In genomic region chr11:39588641-39589385, GRCm38 (mm10) we compare ENCODE assay signal across 8 mouse cellular contexts.
DNase-seq lines count a peak whose midpoint lies in the region; ATAC-seq and TF ChIP-seq lines count a peak whose summit lies in the region.

No protein-coding gene starts in this region.

- H3K36me3 ChIP-seq in C2C12 (ENCODE audit: control insufficient read depth, insufficient read depth) = no peaks in the 10 kb centered on the region
- H3K36me3 ChIP-seq in embryonic facial prominence, embryonic 13.5 days = no peaks in the 10 kb centered on the region
- no peaks in the 10 kb centered on the region for H3K36me3 ChIP-seq in lung, embryonic 16.5 days (ENCODE audit: control insufficient read depth, insufficient read depth, low read length)

- no peak overlapping the region for H3K27ac ChIP-seq in embryonic facial prominence, embryonic 13.5 days
- no peak overlapping the region for H3K27ac ChIP-seq in lung, embryonic 16.5 days (ENCODE audit: low read length)

- DNase-seq in adrenal gland, adult 8-10 months = peak; percentile 3
- DNase-seq in heart, postnatal 36 days = peak; percentile 9 to 33
- peak; percentile 77 to 89 for DNase-seq in layer of hippocampus, adult 18-20 months (ENCODE audit: low spot score in 2 of 2)
- peak; percentile 79 for DNase-seq in right cerebral cortex, adult 18-20 months
- no peak for DNase-seq in spleen, postnatal 4 days (ENCODE audit: low spot score in 2 of 2)

- peak overlapping the region; percentile 54 for H3K9ac ChIP-seq in embryonic facial prominence, embryonic 13.5 days
- no peak overlapping the region for H3K9ac ChIP-seq in lung, embryonic 16.5 days (ENCODE audit: low read length)

- H3K4me1 ChIP-seq in embryonic facial prominence, embryonic 13.5 days = no peaks in the 10 kb centered on the region
- no peaks in the 10 kb centered on the region for H3K4me1 ChIP-seq in lung, embryonic 16.5 days (replicated peaks; ENCODE audit: control insufficient read depth, insufficient read depth, low read length)

- H3K9me3 ChIP-seq in embryonic facial prominence, embryonic 13.5 days = no peaks in the 10 kb centered on the region
- H3K9me3 ChIP-seq in lung, embryonic 16.5 days (ENCODE audit: control insufficient read depth, low read length) = no peaks in the 10 kb centered on the region

- H3K4me3 ChIP-seq in C2C12 (ENCODE audit: insufficient read depth, poor library complexity, severe bottlenecking) = no peak overlapping the region
- peak overlapping the region; percentile 20; the same call in 1 of the 2 replicates for H3K4me3 ChIP-seq in embryonic facial prominence, embryonic 13.5 days
- 0 out of 2 replicates have a peak overlapping the region, but pooled peaks have one; percentile 7 for H3K4me3 ChIP-seq in lung, embryonic 16.5 days (ENCODE audit: low read length)

- H3K79me2 ChIP-seq in C2C12 (ENCODE audit: control insufficient read depth, insufficient read depth) = no peaks in the 10 kb centered on the region

- WGBS in embryonic facial prominence, embryonic 13.5 days = 17% methylated on average over 15 of the region's 15 CpGs
- 18% methylated on average over 15 of the region's 15 CpGs for WGBS in lung, embryonic 16.5 days

- intact Hi-C loops in heart, postnatal 36 days (cut with DNase I) = loop anchor here (2.0 to 5.0 kb wide), 2 partner anchors 558 to 1012 kb away; no protein-coding TSS in a partner anchor

- H3K79me3 ChIP-seq in C2C12 (ENCODE audit: low read depth) = no peaks in the 10 kb centered on the region

- H3K27me3 ChIP-seq in C2C12 (ENCODE audit: control insufficient read depth, insufficient read depth, insufficient read length) = no peaks in the 10 kb centered on the region
- no peaks in the 10 kb centered on the region for H3K27me3 ChIP-seq in embryonic facial prominence, embryonic 13.5 days
- no peaks in the 10 kb centered on the region for H3K27me3 ChIP-seq in lung, embryonic 16.5 days (ENCODE audit: control insufficient read depth, insufficient read depth, low read depth, low read length)

- no peak overlapping the region for H3ac ChIP-seq in C2C12 (ENCODE audit: control insufficient read depth, insufficient read length, low read depth)

- ATAC-seq in embryonic facial prominence, embryonic 13.5 days (ENCODE audit: insufficient number of reproducible peaks, insufficient read depth, low FRiP score, low TSS enrichment, low read depth) = no peak
- no peak for ATAC-seq in lung, embryonic 16.5 days (ENCODE audit: low read depth)

- H3K4me2 ChIP-seq in embryonic facial prominence, embryonic 13.5 days = peak overlapping the region; percentile 45
- H3K4me2 ChIP-seq in lung, embryonic 16.5 days (ENCODE audit: low read depth, low read length) = peak overlapping the region; percentile 33; the same call in 1 of the 2 replicates

- TF ChIP-seq CTCF in C2C12 (IDR thresholded peaks at IDR 0.05; ENCODE audit: control insufficient read depth, insufficient read depth, insufficient read length) = peak; percentile 64

TF ChIP-seq in C2C12, 6 proteins besides CTCF, POLR2A, EP300 and RAD21:
- TF ChIP-seq MYOD1 (IDR thresholded peaks at IDR 0.05; ENCODE audit: control insufficient read depth, insufficient read length, low read depth) = no peak

Comparison
In these comparisons a context has a peak if more than half of its experiments do, and no peak if none do; other contexts are left out.
1. DNase-seq: peak in adrenal gland, adult 8-10 months (single experiment), heart, postnatal 36 days (2 of 2), layer of hippocampus, adult 18-20 months (2 of 2) and right cerebral cortex, adult 18-20 months (single experiment); none in spleen, postnatal 4 days (0 of 2).